Mouse (Mus musculus): Measurements from ENCODE around the gene Clip3.

Gene Clip3

DNA sequence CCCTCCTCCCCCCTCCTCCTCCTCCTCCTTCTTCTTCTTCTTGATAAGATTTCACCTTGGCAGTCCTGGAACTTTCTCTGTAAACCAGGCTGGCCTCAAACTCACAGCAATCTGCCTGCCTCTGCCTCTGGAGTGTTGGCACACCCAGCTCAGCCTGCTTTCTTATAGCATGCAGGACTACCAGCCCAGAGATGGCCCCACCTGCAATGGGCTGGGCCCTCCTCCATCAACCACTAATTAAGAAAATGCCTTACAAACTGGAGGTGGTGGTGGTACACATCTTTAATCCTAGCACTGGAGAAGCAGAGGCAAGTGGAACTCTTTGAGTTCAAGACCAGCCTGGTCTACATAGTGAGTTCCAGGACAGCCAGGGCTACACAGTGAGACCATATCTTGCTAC, 34.9 kb downstream of the Clip3 start:
- no peak for DNase-seq (ENCODE audit: low spot score in 2 of 2)

DNA sequence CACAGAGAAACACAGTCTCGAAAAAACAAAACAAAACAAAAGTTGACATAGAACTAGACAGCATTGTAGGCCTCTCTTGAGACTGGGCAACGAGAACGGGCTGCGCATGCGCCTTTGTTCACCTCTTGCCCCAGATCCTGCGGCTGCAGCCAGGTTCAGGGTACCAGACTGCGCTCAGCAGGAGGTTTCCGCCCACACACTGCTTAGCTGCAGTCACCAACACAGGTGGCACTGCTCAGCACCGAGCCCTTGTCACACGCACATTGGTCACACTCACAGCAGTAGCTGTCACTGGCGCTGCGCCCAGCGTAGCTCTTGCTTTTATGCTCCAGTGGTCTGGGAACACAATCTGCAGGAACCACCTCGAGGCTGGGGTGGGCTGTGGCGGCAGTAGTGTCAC, 35.6 kb downstream of the Clip3 start:
- peak in 1 of 2 experiments; percentile 26 for DNase-seq (ENCODE audit: low spot score in 2 of 2)

DNA sequence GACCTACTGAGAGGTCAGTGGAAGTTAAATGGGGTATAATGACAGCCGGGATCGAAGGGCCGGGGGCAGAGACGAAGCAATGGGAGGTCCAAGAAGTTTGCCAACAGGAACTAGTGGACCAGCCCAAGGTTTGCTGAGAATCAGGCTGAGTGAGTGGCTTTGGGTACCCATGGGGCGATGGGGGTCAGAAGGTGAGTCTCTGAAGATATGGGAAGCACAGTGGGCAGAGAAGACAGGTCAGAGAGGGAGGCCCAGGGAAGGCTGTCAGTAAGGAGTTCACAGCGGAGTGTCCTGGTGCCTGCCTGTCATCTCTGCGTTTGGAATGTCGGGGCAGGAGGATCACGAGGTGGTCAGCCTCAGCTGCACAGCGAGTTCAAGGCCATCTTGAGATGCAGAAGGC, 36.9 kb downstream of the Clip3 start:
- DNase-seq (ENCODE audit: low spot score in 2 of 2), result no peak

DNA sequence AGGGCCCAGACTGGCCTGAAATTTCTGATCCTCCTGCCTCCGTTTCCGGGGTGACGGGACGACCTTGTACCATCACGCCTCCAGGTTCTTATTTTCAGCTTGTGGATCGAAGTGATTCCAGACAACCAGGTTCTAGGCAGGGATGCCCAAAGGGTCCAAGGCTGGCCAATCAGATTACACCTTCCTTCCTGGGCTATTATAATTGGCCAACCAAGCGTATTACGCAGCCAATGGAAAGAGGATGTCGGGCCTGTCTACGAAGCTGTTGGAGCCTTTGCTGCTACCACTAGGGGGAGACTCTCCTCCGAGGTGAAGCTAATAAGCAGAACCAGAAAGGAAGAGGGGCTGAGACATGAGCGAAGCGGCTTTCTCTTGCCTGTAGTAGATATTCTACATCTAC, 40.4 kb downstream of the Clip3 start:
- peak; percentile 79 to 85 for DNase-seq (ENCODE audit: low spot score in 2 of 2)

DNA sequence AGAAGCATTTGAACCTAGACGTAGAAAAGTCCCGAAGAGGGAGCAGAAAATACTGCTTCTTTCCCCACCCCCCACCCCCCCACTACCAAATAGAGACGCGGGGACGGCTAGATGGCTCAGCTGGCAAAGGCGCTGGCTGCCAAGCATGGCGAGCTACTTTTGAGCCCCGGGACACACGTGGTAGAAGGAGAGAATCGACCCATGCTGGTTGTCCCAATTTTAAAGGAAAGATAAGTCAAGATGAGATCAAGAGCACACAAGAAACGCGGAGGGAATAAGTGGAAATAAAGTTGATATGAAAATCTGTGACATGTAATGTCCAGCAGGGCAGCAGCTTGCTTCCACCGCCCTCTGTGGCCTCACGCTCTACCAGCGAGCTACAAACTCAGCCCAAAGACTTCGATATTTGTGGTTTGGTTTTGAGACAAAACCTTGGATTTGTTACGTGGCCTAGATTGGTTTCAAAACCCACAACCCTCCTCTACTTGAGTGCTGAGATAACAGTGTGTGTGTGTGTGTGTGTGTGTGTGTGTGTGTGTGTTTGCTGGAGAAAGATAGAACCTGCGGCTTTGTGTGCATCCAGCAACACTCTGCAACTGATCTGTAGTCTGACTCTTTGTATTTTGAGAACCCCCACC, 41.2 kb downstream of the Clip3 start:
- DNase-seq (ENCODE audit: low spot score in 2 of 2), result no peak

GRCm38 (mm10) chr7:30333436-30333835, 41.9 kb downstream of the Clip3 start:
- DNase-seq (ENCODE audit: low spot score in 2 of 2), result no peak

- no peak for DNase-seq (ENCODE audit: low spot score in 2 of 2)
Measured at GRCm38 (mm10) chr7:30334563-30334962, 43.0 kb downstream of the Clip3 start.

DNA sequence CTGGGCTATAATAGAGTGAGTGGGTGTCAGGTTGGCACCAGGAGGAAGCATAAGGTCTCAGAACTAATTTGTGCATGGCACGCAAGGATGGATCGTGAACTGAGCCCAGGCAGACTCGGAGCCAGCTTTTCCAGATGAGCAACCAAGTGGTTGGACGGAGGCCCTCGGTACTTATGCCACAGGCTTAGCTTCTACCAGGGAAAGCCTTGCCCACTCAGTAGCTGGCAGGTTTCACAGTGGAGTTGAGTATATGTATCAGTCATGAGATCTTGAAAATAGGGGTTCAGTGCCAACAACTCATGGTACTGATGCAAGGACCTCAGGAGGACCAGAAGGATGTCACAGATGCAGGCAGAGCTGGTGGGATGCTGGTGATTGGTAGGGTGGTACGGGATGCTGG, 44.2 kb downstream of the Clip3 start:
- no peak for DNase-seq (ENCODE audit: low spot score in 2 of 2)

DNA sequence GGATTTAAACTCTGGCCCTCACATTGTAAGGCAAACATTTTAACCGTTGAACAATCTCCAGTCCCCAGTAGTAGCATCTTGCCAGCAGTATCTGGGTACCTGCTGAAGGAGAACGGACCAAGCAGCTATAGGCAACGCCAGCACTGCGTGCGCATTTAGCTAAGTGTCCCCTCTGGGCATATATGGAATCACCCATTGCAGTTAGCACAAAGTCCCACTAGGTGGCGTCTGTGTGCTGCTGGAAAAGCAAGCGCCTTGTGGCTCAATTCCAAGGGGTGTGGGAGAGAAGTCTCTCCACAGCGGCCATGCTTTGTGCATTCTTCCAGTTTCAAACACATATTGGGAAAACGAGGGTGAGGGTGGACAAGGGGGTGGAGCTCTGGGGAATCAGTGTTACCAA, 44.9 kb downstream of the Clip3 start:
- DNase-seq (ENCODE audit: low spot score in 2 of 2), result peak; percentile 46 to 62

DNA sequence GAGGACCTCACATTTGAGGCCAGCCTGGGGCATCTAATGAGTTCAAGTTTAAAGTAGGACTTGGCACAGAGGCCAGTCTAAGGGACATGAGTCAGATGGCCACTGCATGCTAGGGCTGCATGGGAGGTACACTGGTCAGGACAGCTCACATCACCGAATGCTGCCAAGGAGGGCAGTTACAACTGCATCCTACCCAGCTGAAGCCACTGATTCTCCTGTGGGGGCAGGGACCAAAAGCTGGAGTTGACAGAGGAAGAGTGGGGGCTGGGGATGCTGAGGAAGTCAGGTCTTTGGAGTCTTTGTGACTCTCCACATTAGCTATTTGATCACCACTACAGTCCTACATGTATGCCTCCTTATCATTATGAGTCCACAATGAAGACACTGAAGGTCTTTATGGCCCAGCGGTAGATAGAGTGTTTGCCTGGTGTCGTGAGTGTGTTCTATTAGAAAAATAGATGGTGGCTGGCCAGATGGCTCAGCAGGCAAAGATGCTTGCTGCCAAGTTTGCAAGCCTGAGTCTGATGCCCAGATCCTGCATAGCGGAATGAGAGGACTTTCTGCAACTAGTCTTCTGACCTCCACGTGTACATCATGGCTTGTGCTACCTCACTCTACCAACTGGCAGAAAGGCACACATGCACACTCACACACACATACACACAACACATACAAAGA, 48.0 kb downstream of the Clip3 start:
- DNase-seq (ENCODE audit: low spot score in 2 of 2), result no peak

DNA sequence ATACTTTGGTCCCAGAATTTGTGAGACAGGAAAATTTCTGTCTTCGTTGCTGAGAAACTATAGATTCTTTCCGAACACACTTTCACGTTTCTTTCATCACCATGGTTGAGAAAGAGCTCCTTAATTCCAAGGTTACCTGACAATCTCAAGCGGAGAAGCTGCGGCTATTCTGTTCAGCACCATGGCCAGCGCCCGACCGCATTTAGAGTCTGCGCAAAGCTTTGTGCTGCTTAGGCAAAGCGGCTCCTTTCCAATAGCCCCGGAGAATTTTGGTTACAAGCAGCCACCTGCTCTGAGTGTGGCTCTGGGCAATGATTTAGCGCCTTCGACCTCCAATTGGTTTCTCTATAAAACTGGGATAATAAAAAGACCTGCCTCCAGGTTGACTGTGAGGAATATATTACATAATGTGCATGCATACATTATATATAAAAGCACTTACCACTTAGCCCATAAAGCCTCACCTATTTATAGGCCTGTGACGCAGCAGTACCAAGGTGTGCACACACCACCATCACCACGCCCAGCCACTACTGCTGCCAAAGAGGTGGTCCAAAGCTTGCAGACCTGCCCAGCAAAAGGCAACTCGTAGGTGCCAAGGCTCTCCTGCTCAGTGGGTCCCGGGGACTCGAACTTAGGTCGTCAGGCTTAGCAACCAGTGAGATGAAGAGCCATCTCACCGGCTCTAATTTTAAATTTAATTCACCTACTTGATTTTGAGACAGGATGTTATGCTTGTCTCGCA, 55.3 kb downstream of the Clip3 start:
- DNase-seq (ENCODE audit: low spot score in 2 of 2), result peak; percentile 32 to 55

GRCm38 (mm10) chr7:30347828-30348227, 56.3 kb downstream of the Clip3 start:
- DNase-seq (ENCODE audit: low spot score in 2 of 2), result peak; percentile 59 to 67

DNA sequence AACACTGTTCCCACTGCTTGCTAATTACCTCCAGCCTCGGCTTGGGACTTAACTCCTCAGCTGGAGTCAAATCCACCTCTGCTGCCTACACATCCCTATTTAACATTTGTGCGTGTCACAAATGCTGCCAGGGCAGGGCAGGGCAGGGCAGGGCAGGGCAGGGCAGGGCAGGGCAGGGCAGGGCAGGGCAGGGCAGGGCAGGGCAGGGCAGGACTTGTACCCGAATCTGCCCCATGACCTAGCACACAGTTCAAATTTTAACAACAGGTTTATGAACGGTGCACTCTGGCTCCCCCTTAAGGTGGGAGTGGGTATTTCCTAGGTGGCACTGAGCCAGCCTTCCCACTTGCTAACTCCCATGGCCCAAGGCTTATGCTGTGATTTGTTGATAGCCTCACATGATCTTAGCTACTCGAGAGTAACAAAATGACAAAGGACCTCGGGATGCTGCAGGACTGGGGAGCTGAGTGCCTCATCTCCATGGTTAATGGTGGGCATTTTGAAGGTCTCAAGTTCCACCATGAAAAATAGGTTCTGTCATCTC, 61.8 kb downstream of the Clip3 start:
- peak; percentile 48 to 61 for DNase-seq (ENCODE audit: low spot score in 2 of 2)

- no peak for DNase-seq (ENCODE audit: low spot score in 2 of 2)
Measured at GRCm38 (mm10) chr7:30354059-30354458, 62.5 kb downstream of the Clip3 start.

Measured in natural killer cell, adult 2 months (primary cell).